Mouse (Mus musculus): ENCODE results near the gene H2-Ob.

H2-Ob gene

GRCm38 (mm10) chr17:34238706-34239105 is at the start of gene H2-Ob:
Gene H2-Ob (plus strand): TSS chr17:34238903.
- in situ Hi-C loops (cut with MboI, MseI), result loop anchor here (5.0 kb wide), 1 partner anchor 56 kb away; no protein-coding TSS in a partner anchor

- in situ Hi-C loops (cut with MboI, MseI), result loop anchor here (25.0 kb wide), 1 partner anchor 1673 kb away; the partner anchor contains the start of genes Nrm and Ppp1r18
These were observed 49.7 kb upstream of the H2-Ob start for GRCm38 (mm10) chr17:34188986-34189385.

GRCm38 (mm10) chr17:34192852-34193251 is 45.9 kb upstream of the H2-Ob start:
- in situ Hi-C loops (cut with MboI, MseI), result loop anchor here (10.0 to 25.0 kb wide), 2 partner anchors 508 to 1669 kb away; partner anchors contain the start of genes Hnrnpm, Nrm and Ppp1r18

- in situ Hi-C loops (cut with MboI, MseI), result loop anchor here (10.0 to 25.0 kb wide), 2 partner anchors 509 to 1669 kb away; partner anchors contain the start of genes Hnrnpm, Nrm and Ppp1r18
These were observed 45.2 kb upstream of the H2-Ob start for GRCm38 (mm10) chr17:34193468-34193867.

GRCm38 (mm10) chr17:34194723-34195122 is 44.0 kb upstream of the H2-Ob start:
- in situ Hi-C loops (cut with MboI, MseI), result loop anchor here (10.0 to 25.0 kb wide), 2 partner anchors 510 to 1668 kb away; partner anchors contain the start of genes Hnrnpm, Nrm and Ppp1r18

- in situ Hi-C loops (cut with MboI, MseI), result loop anchor here (10.0 to 25.0 kb wide), 2 partner anchors 512 to 1666 kb away; partner anchors contain the start of genes Hnrnpm, Nrm and Ppp1r18
These were observed 42.2 kb upstream of the H2-Ob start for GRCm38 (mm10) chr17:34196491-34196890.

GRCm38 (mm10) chr17:34196941-34197894 is 41.5 kb upstream of the H2-Ob start, which contains the start of gene Psmb8:
Gene Psmb8 (plus strand): TSS chr17:34197721.
- in situ Hi-C loops (cut with MboI, MseI), result loop anchor here (10.0 to 25.0 kb wide), 2 partner anchors 512 to 1665 kb away; partner anchors contain the start of genes Hnrnpm, Nrm and Ppp1r18

- in situ Hi-C loops (cut with MboI, MseI), result loop anchor here (10.0 to 25.0 kb wide), 2 partner anchors 513 to 1664 kb away; partner anchors contain the start of genes Hnrnpm, Nrm and Ppp1r18
These were observed 40.7 kb upstream of the H2-Ob start for GRCm38 (mm10) chr17:34197904-34198520.

GRCm38 (mm10) chr17:34198521-34198912 is 40.2 kb upstream of the H2-Ob start:
- in situ Hi-C loops (cut with MboI, MseI), result loop anchor here (10.0 to 25.0 kb wide), 2 partner anchors 514 to 1664 kb away; partner anchors contain the start of genes Hnrnpm, Nrm and Ppp1r18

GRCm38 (mm10) chr17:34199050-34199619 is 39.6 kb upstream of the H2-Ob start:
- in situ Hi-C loops (cut with MboI, MseI), result loop anchor here (10.0 to 25.0 kb wide), 2 partner anchors 514 to 1663 kb away; partner anchors contain the start of genes Hnrnpm, Nrm and Ppp1r18

GRCm38 (mm10) chr17:34200047-34200446 is 38.7 kb upstream of the H2-Ob start:
- in situ Hi-C loops (cut with MboI, MseI), result no loop called here

GRCm38 (mm10) chr17:34200772-34201505 is 37.8 kb upstream of the H2-Ob start:
- in situ Hi-C loops (cut with MboI, MseI), result no loop called here

- in situ Hi-C loops (cut with MboI, MseI), result no loop called here
These were observed 37.1 kb upstream of the H2-Ob start for GRCm38 (mm10) chr17:34201506-34202055.

GRCm38 (mm10) chr17:34202760-34203442 is 35.8 kb upstream of the H2-Ob start:
- in situ Hi-C loops (cut with MboI, MseI), result no loop called here

- in situ Hi-C loops (cut with MboI, MseI), result no loop called here
These were observed 35.3 kb upstream of the H2-Ob start, which contains the start of gene Tap2 for GRCm38 (mm10) chr17:34203444-34203843. Gene Tap2 (plus strand): TSS chr17:34203527.

GRCm38 (mm10) chr17:34204303-34205010 is 34.2 kb upstream of the H2-Ob start:
- in situ Hi-C loops (cut with MboI, MseI), result loop anchor here (5.0 kb wide), 1 partner anchor 32 kb away; no protein-coding TSS in a partner anchor

GRCm38 (mm10) chr17:34205021-34205745 is 33.5 kb upstream of the H2-Ob start:
- in situ Hi-C loops (cut with MboI, MseI), result loop anchor here (5.0 kb wide), 1 partner anchor 33 kb away; no protein-coding TSS in a partner anchor

GRCm38 (mm10) chr17:34205746-34206176 is 32.9 kb upstream of the H2-Ob start:
- in situ Hi-C loops (cut with MboI, MseI), result loop anchor here (5.0 kb wide), 1 partner anchor 33 kb away; no protein-coding TSS in a partner anchor
